Mouse (Mus musculus) forebrain, embryonic 15.5 days (tissue): ENCODE data around the gene Gm20737. TPM values are rescaled to one million over a fixed set of nuclear protein-coding genes. Genes with fewer than 3 reads are reported as not detected.
"Not testable (repeated sequence)": the region's sequence is repeated elsewhere in the genome, so short reads cannot be mapped to it uniquely, and the experiment has no call there.

ENCODE experiments used
- ATAC-seq: fragments of 200-750 bp; cut with Nextera tagmentation; replicated peaks from 2 replicates; pipeline ENCODE4 v1.8.0; 2017; ENCODE audit warnings: mild to moderate bottlenecking, moderate TSS enrichment, moderate library complexity
- H3K27ac ChIP-seq: fragments of 300-500 bp; sonication (generic); replicated peaks from 2 replicates; pipeline ENCODE4 v1.5.1; 2015; ENCODE audit warnings: mild to moderate bottlenecking, inconsistent platforms
- H3K27me3 ChIP-seq: fragments of 300-500 bp; sonication (generic); 2 replicates; pipeline ENCODE4 v1.6.1; 2015; ENCODE audit warnings: inconsistent platforms
- H3K36me3 ChIP-seq: fragments of 300-500 bp; sonication (generic); 2 replicates; pipeline ENCODE4 v1.6.1; 2015; ENCODE audit warnings: mild to moderate bottlenecking, inconsistent platforms
- H3K4me1 ChIP-seq: fragments of 300-500 bp; sonication (generic); 2 replicates; pipeline ENCODE4 v1.6.1; 2015; ENCODE audit warnings: inconsistent platforms
- H3K4me2 ChIP-seq: fragments of 300-500 bp; sonication (generic); replicated peaks from 2 replicates; pipeline ENCODE4 v1.6.1; 2015; ENCODE audit warnings: mild to moderate bottlenecking, inconsistent platforms
- H3K4me3 ChIP-seq: fragments of 300-500 bp; sonication (generic); 2 replicates; pipeline ENCODE4 v1.5.1; 2015; ENCODE audit warnings: mild to moderate bottlenecking, inconsistent platforms
- H3K9ac ChIP-seq: fragments of 300-500 bp; sonication (generic); replicated peaks from 2 replicates; pipeline ENCODE4 v1.6.1; 2015; ENCODE audit warnings: mild to moderate bottlenecking, inconsistent platforms
- H3K9me3 ChIP-seq: fragments of 300-500 bp; sonication (generic); 2 replicates; pipeline ENCODE4 v1.6.1; 2016; ENCODE audit warnings: inconsistent platforms
- WGBS: fragments of 180-500 bp; shearing (Covaris S2); methylation state at CpG from one replicate; pipeline ENCODE4 v1.1.7; 2015; ENCODE audit warnings: mixed read lengths; 5-methylcytosine and 5-hydroxymethylcytosine counted together
- polyA plus RNA-seq: library from polyadenylated mRNA; unstranded; fragments of >200 nt; fragmentation: Nextera tagmentation; extraction: Ambion mirVana; gene quantifications from 2 replicates; pipeline ENCODE4 v1.2.1, GENCODE M21; 2015

Gm20737 gene
- polyA plus RNA-seq, result not detected in 2 replicates

GRCm38 (mm10) chrY:10535942-10536341, at the start of gene Gm20737:
Gm20737 (minus strand) TSS chrY:10536042.
- not testable (repeated sequence) for ATAC-seq, H3K4me1 ChIP-seq, H3K9ac ChIP-seq, H3K4me3 ChIP-seq, H3K36me3 ChIP-seq, H3K4me2 ChIP-seq, H3K27me3 ChIP-seq, H3K9me3 ChIP-seq, H3K27ac ChIP-seq

DNA sequence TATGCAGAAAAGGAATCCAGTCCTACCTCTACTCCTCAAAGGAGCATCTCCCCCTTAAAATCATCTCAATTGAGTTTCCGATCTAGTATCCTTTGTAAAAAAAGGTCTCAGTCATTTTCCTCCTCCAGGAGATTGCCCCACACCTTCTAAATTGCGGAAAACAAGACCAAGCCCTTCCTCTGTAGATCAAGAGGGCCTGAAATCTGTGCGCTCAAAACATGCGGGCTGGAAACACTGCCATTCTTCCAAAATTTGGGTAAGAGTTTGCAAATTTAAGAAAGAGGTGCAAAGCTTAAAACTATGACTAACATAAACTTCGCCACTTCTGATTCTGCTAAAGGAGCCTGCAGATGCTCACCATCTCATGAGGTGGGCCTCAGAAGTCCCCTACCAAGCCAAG, 17.3 kb upstream of the Gm20737 start, which contains the start of gene Gm21775:
Gm21775 (plus strand) TSS at position 301 of the 400 bp plus-strand sequence.
- ATAC-seq, H3K4me1 ChIP-seq, H3K4me2 ChIP-seq, H3K9ac ChIP-seq, H3K4me3 ChIP-seq, H3K9me3 ChIP-seq, H3K27ac ChIP-seq, H3K36me3 ChIP-seq, H3K27me3 ChIP-seq: not testable (repeated sequence)
- WGBS, result 77% methylated on average over 5 of the region's 5 CpGs

Other genes with a start within 250 kb of the Gm20737 start
- gene Gm20834, start 211.5 kb downstream of the Gm20737 start, polyA plus RNA-seq, result not detected in 2 replicates
- gene Gm28510, start 123.3 kb downstream of the Gm20737 start, polyA plus RNA-seq, result not detected in 2 replicates
- gene Gm21775, start 17.4 kb upstream of the Gm20737 start, polyA plus RNA-seq, result not detected in 2 replicates
- not detected in 2 replicates for gene Gm21900, start 80.3 kb upstream of the Gm20737 start, polyA plus RNA-seq
- not detected in 2 replicates for gene Gm20777, start 216.4 kb upstream of the Gm20737 start, polyA plus RNA-seq